Comparison of ENCODE assay signal across 16 mouse cellular contexts in the genomic region with DNA sequence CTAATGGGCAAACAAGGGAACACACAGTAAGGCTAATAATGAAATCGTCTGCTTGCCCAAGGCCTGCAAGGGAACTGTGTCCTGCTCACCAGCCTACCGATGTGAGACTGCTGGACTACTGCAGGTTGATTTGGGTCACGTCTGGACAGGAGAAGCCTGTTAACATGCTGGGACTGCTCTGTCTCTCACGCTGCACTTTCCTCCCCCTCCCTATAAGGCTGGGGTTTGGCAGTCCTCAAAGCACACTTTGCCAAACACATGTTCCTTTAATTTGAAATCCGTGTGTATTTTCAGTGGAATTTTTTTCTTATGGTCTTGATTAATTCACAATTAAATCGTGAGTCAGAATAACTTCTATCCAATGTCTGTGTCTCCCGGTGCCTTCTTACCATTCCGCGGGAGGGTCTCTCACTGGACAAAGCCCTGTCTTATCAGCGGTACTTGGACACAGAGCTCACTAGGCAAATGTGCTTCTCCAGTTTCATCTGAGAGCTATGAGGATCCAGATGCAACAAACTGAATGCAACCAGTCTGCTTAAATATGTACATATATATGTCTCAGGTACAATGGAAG.
DNase-seq lines count a peak whose midpoint lies in the region; ATAC-seq lines count a peak whose summit lies in the region.
"Had no signal": no experiment of that assay in that cellular context is flagged by ENCODE, and none has a peak within 500 bp of the region (broad histone marks: within the 10 kb centered on the region; RNA-seq: fewer than 3 reads in every experiment).

No protein-coding gene starts in this region.

- no peaks in the 10 kb centered on the region for H3K4me1 ChIP-seq in kidney, embryonic 16.5 days (ENCODE audit: insufficient read depth, low read length)
- peaks cover 0 to 2% of the 10 kb centered on the region in 2 experiments; a peak in 1 of 4 replicates for H3K4me1 ChIP-seq in heart, embryonic 14.5 days (ENCODE audit: control insufficient read depth in 2 of 2, insufficient read depth in 2 of 2, low read length in 2 of 2)
- no peaks in the 10 kb centered on the region for H3K4me1 ChIP-seq in neural tube, embryonic 15.5 days
- H3K4me1 ChIP-seq: liver, embryonic 12.5 days; midbrain, embryonic 15.5 days had no signal

- no peaks in the 10 kb centered on the region for H3K27me3 ChIP-seq in kidney, embryonic 16.5 days (ENCODE audit: insufficient read depth, low read length)
- no peaks in the 10 kb centered on the region for H3K27me3 ChIP-seq in heart, embryonic 14.5 days (ENCODE audit: control insufficient read depth, insufficient read depth, low read length)
- no peaks in the 10 kb centered on the region for H3K27me3 ChIP-seq in neural tube, embryonic 15.5 days (replicated peaks)
- H3K27me3 ChIP-seq: liver, embryonic 12.5 days; midbrain, embryonic 15.5 days; Patski had no signal

- H3K4me3 ChIP-seq in kidney, embryonic 16.5 days (ENCODE audit: low read length), result no peak overlapping the region
- no peak overlapping the region for H3K4me3 ChIP-seq in heart, embryonic 14.5 days (ENCODE audit: control insufficient read depth in 1 of 2, insufficient read depth in 1 of 2, low read depth in 1 of 2, low read length in 2 of 2)
- H3K4me3 ChIP-seq in neural tube, embryonic 15.5 days (replicated peaks), result no peak overlapping the region
- H3K4me3 ChIP-seq: erythroblast, embryonic 14.5 days; left cerebral cortex, adult 2 months; liver, embryonic 12.5 days; midbrain, embryonic 15.5 days had no signal

- no peak overlapping the region for H3K27ac ChIP-seq in kidney, embryonic 16.5 days (ENCODE audit: low read length)
- no peak overlapping the region; a peak in 1 of 4 replicates for H3K27ac ChIP-seq in heart, embryonic 14.5 days (replicated peaks in 1 of 2; ENCODE audit: control insufficient read depth in 1 of 2, insufficient read depth in 1 of 2, low read depth in 2 of 2, low read length in 2 of 2)
- H3K27ac ChIP-seq in neural tube, embryonic 15.5 days (replicated peaks), result no peak overlapping the region
- H3K27ac ChIP-seq: left cerebral cortex, adult 2 months; liver, embryonic 12.5 days; macrophage; midbrain, embryonic 15.5 days had no signal

- no peak for ATAC-seq in kidney, embryonic 16.5 days (ENCODE audit: low FRiP score, low TSS enrichment)
- 0 out of 2 replicates have a peak, but pooled peaks have one; percentile 21 for ATAC-seq in heart, embryonic 14.5 days (ENCODE audit: insufficient number of reproducible peaks, insufficient read depth, low FRiP score, low read depth)
- no peak for ATAC-seq in neural tube, embryonic 15.5 days (ENCODE audit: low FRiP score)
- ATAC-seq: liver, embryonic 12.5 days; midbrain, embryonic 15.5 days; Patski had no signal

- WGBS in kidney, embryonic 16.5 days, result 74% methylated on average over 10 of the region's 10 CpGs
- WGBS in heart, embryonic 14.5 days, result 43% methylated on average over 10 of the region's 10 CpGs
- 81% methylated on average over 10 of the region's 10 CpGs for WGBS in neural tube, embryonic 15.5 days

- no peaks in the 10 kb centered on the region for H3K36me3 ChIP-seq in kidney, embryonic 16.5 days (ENCODE audit: insufficient read depth, low read length)
- H3K36me3 ChIP-seq in heart, embryonic 14.5 days (ENCODE audit: control insufficient read depth, insufficient read depth, low read length), result no peaks in the 10 kb centered on the region
- no peaks in the 10 kb centered on the region for H3K36me3 ChIP-seq in neural tube, embryonic 15.5 days
- H3K36me3 ChIP-seq: liver, embryonic 12.5 days; midbrain, embryonic 15.5 days had no signal

- H3K9ac ChIP-seq in kidney, embryonic 16.5 days (replicated peaks; ENCODE audit: low read length), result no peak overlapping the region
- H3K9ac ChIP-seq in heart, embryonic 14.5 days (ENCODE audit: low read length), result no peak overlapping the region
- no peak overlapping the region for H3K9ac ChIP-seq in neural tube, embryonic 15.5 days (replicated peaks)
- H3K9ac ChIP-seq: liver, embryonic 12.5 days; midbrain, embryonic 15.5 days had no signal

- no peaks in the 10 kb centered on the region for H3K9me3 ChIP-seq in kidney, embryonic 16.5 days (ENCODE audit: low read length)
- no peaks in the 10 kb centered on the region for H3K9me3 ChIP-seq in heart, embryonic 14.5 days (ENCODE audit: control insufficient read depth, low read length)
- H3K9me3 ChIP-seq in neural tube, embryonic 15.5 days (replicated peaks), result no peaks in the 10 kb centered on the region
- H3K9me3 ChIP-seq: liver, embryonic 12.5 days; midbrain, embryonic 15.5 days had no signal

- no peak overlapping the region for H3K4me2 ChIP-seq in kidney, embryonic 16.5 days (replicated peaks; ENCODE audit: low read depth, low read length)
- no peak overlapping the region for H3K4me2 ChIP-seq in heart, embryonic 14.5 days (ENCODE audit: low read length)
- no peak overlapping the region for H3K4me2 ChIP-seq in neural tube, embryonic 15.5 days
- H3K4me2 ChIP-seq: liver, embryonic 12.5 days; midbrain, embryonic 15.5 days had no signal

- DNase-seq in cerebellum, postnatal 10 days, result peak; percentile 36 to 41
- DNase-seq in cerebellum, adult 11 months, result no peak
- peak; percentile 8 to 15 for DNase-seq in kidney, postnatal 4 days
- DNase-seq in brain, adult 2 months (ENCODE audit: low read depth, low spot score), result peak; percentile 44
- DNase-seq in testis, postnatal 10 days (ENCODE audit: low spot score), result no peak
- DNase-seq: cerebellum, postnatal 36 days; kidney, adult 9 months had no signal

Comparison
In these comparisons a context has a peak if more than half of its experiments do, and no peak if none do; other contexts are left out.
1. DNase-seq: peak in cerebellum, postnatal 10 days (2 of 2), kidney, postnatal 4 days (2 of 2) and brain, adult 2 months (single experiment); none in cerebellum, adult 11 months (single experiment) and testis, postnatal 10 days (single experiment).